23 mouse cellular contexts compared by ENCODE assay signal in genomic region chr3:121021126-121021848, GRCm38 (mm10).
DNase-seq lines count a peak whose midpoint lies in the region; ATAC-seq and TF ChIP-seq lines count a peak whose summit lies in the region.
"Had no signal": no experiment of that assay in that cellular context is flagged by ENCODE, and none has a peak within 500 bp of the region (broad histone marks: within the 10 kb centered on the region; RNA-seq: fewer than 3 reads in every experiment).

No protein-coding gene starts in this region.

- no peaks in the 10 kb centered on the region for H3K4me1 ChIP-seq in forebrain, postnatal 0 days (ENCODE audit: insufficient read depth)
- peaks cover 4% of the 10 kb centered on the region; the same call in 1 of the 2 replicates for H3K4me1 ChIP-seq in forebrain, embryonic 14.5 days (ENCODE audit: control insufficient read depth, insufficient read depth, low read length)
- H3K4me1 ChIP-seq in kidney, embryonic 15.5 days = no peaks in the 10 kb centered on the region
- H3K4me1 ChIP-seq in kidney, adult 2 months (ENCODE audit: control insufficient read depth, insufficient read depth, low read length) = no peaks in the 10 kb centered on the region
- no peaks in the 10 kb centered on the region for H3K4me1 ChIP-seq in neural tube, embryonic 14.5 days (ENCODE audit: control insufficient read depth, insufficient read depth, low read length)
- no peaks in the 10 kb centered on the region for H3K4me1 ChIP-seq in neural tube, embryonic 15.5 days
- H3K4me1 ChIP-seq in hindbrain, postnatal 0 days (ENCODE audit: insufficient read depth, low read length) = no peaks in the 10 kb centered on the region
- H3K4me1 ChIP-seq: heart, embryonic 13.5 days; limb, embryonic 15.5 days; liver, embryonic 15.5 days had no signal

- 85% methylated on average over 4 of the region's 4 CpGs for WGBS in forebrain, postnatal 0 days
- 77% methylated on average over 4 of the region's 4 CpGs for WGBS in forebrain, embryonic 14.5 days
- WGBS in kidney, embryonic 15.5 days = 86% methylated on average over 4 of the region's 4 CpGs
- 81% methylated on average over 4 of the region's 4 CpGs for WGBS in kidney, adult 2 months
- WGBS in neural tube, embryonic 14.5 days = 83% methylated on average over 4 of the region's 4 CpGs
- 82% methylated on average over 4 of the region's 4 CpGs for WGBS in neural tube, embryonic 15.5 days
- WGBS in hindbrain, postnatal 0 days = 77% methylated on average over 4 of the region's 4 CpGs

- DNase-seq in forebrain, postnatal 0 days = no peak
- no peak for DNase-seq in forebrain, embryonic 14.5 days (ENCODE audit: low spot score)
- DNase-seq in kidney, adult 2 months = no peak
- no peak for DNase-seq in hindbrain, postnatal 0 days (ENCODE audit: low spot score)
- no peak for DNase-seq in left cerebral cortex, adult 11 months (ENCODE audit: low spot score)
- DNase-seq: adrenal gland, postnatal 25 days; B cell, adult 2 months; cerebellum, adult 11 months; cerebellum, postnatal 14 days; gastrocnemius, adult 2 months; kidney, postnatal 10 days; layer of hippocampus, postnatal 36 days; thymus, postnatal 36 days had no signal

- no peak overlapping the region for H3K4me3 ChIP-seq in forebrain, postnatal 0 days (ENCODE audit: low read depth, low read length)
- H3K4me3 ChIP-seq in forebrain, embryonic 14.5 days (ENCODE audit: low read depth, low read length) = no peak overlapping the region
- H3K4me3 ChIP-seq in kidney, embryonic 15.5 days (replicated peaks) = no peak overlapping the region
- H3K4me3 ChIP-seq in kidney, adult 2 months (ENCODE audit: insufficient read depth, low read depth, low read length) = no peak overlapping the region
- H3K4me3 ChIP-seq in neural tube, embryonic 14.5 days (ENCODE audit: low read depth, low read length) = no peak overlapping the region
- no peak overlapping the region for H3K4me3 ChIP-seq in neural tube, embryonic 15.5 days (replicated peaks)
- no peak overlapping the region for H3K4me3 ChIP-seq in hindbrain, postnatal 0 days (ENCODE audit: low read length)
- H3K4me3 ChIP-seq: gastrocnemius, adult 2 months; heart, embryonic 13.5 days; layer of hippocampus, adult 2 months; limb, embryonic 15.5 days; liver, embryonic 15.5 days; neural tube, embryonic 12.5 days had no signal

- no peak for TF ChIP-seq CTCF in forebrain, postnatal 0 days (IDR thresholded peaks at IDR 0.05; ENCODE audit: low read depth)
- TF ChIP-seq CTCF in kidney, adult 2 months (conservative IDR thresholded peaks at IDR 0.05; ENCODE audit: insufficient read depth, insufficient read length, low read depth, low read length) = no peak
- TF ChIP-seq CTCF in hindbrain, postnatal 0 days (IDR thresholded peaks at IDR 0.05; ENCODE audit: low read depth) = no peak

- H3K9ac ChIP-seq in forebrain, postnatal 0 days = no peak overlapping the region
- no peak overlapping the region for H3K9ac ChIP-seq in forebrain, embryonic 14.5 days (ENCODE audit: low read length)
- no peak overlapping the region for H3K9ac ChIP-seq in kidney, embryonic 15.5 days
- no peak overlapping the region for H3K9ac ChIP-seq in neural tube, embryonic 14.5 days (replicated peaks; ENCODE audit: low read depth, low read length)
- no peak overlapping the region for H3K9ac ChIP-seq in neural tube, embryonic 15.5 days (replicated peaks)
- no peak overlapping the region for H3K9ac ChIP-seq in hindbrain, postnatal 0 days (replicated peaks; ENCODE audit: low read length)
- H3K9ac ChIP-seq: heart, embryonic 13.5 days; limb, embryonic 15.5 days; liver, embryonic 15.5 days; neural tube, embryonic 12.5 days had no signal

- no peak overlapping the region for H3K4me2 ChIP-seq in forebrain, postnatal 0 days (ENCODE audit: low read depth)
- H3K4me2 ChIP-seq in forebrain, embryonic 14.5 days (ENCODE audit: low read length) = no peak overlapping the region
- H3K4me2 ChIP-seq in kidney, embryonic 15.5 days = no peak overlapping the region
- no peak overlapping the region for H3K4me2 ChIP-seq in neural tube, embryonic 14.5 days (ENCODE audit: low read depth, low read length)
- no peak overlapping the region for H3K4me2 ChIP-seq in neural tube, embryonic 15.5 days
- H3K4me2 ChIP-seq in hindbrain, postnatal 0 days (ENCODE audit: low read depth, low read length) = no peak overlapping the region
- H3K4me2 ChIP-seq: heart, embryonic 13.5 days; limb, embryonic 15.5 days; liver, embryonic 15.5 days; neural tube, embryonic 12.5 days had no signal

- H3K27ac ChIP-seq in forebrain, postnatal 0 days (ENCODE audit: low read depth, low read length) = no peak overlapping the region
- H3K27ac ChIP-seq in forebrain, embryonic 14.5 days (ENCODE audit: low read depth, low read length) = no peak overlapping the region
- H3K27ac ChIP-seq in kidney, embryonic 15.5 days = no peak overlapping the region
- no peak overlapping the region for H3K27ac ChIP-seq in kidney, adult 2 months (ENCODE audit: insufficient read depth, low read depth, low read length)
- no peak overlapping the region for H3K27ac ChIP-seq in neural tube, embryonic 14.5 days (ENCODE audit: low read depth, low read length)
- no peak overlapping the region for H3K27ac ChIP-seq in neural tube, embryonic 15.5 days (replicated peaks)
- H3K27ac ChIP-seq in hindbrain, postnatal 0 days = no peak overlapping the region
- H3K27ac ChIP-seq: gastrocnemius, adult 2 months; heart, embryonic 13.5 days; layer of hippocampus, adult 2 months; limb, embryonic 15.5 days; liver, embryonic 15.5 days; neural tube, embryonic 12.5 days had no signal

- peak; percentile 29; the same call in 1 of the 2 replicates for ATAC-seq in forebrain, postnatal 0 days
- no peak for ATAC-seq in forebrain, embryonic 14.5 days
- peak; percentile 58 for ATAC-seq in kidney, embryonic 15.5 days (replicated peaks; ENCODE audit: low FRiP score)
- ATAC-seq in neural tube, embryonic 14.5 days (ENCODE audit: low read depth) = peak; percentile 31; the same call in 1 of the 2 replicates
- ATAC-seq in neural tube, embryonic 15.5 days (ENCODE audit: low FRiP score) = no peak
- 0 out of 2 replicates have a peak, but pooled peaks have one; percentile 32 for ATAC-seq in hindbrain, postnatal 0 days
- ATAC-seq: intestine, postnatal 0 days; lung, postnatal 0 days had no signal

- H3K36me3 ChIP-seq in forebrain, postnatal 0 days (ENCODE audit: insufficient read depth) = no peaks in the 10 kb centered on the region
- H3K36me3 ChIP-seq in forebrain, embryonic 14.5 days (ENCODE audit: control insufficient read depth, insufficient read depth, low read length) = no peaks in the 10 kb centered on the region
- no peaks in the 10 kb centered on the region for H3K36me3 ChIP-seq in kidney, embryonic 15.5 days
- H3K36me3 ChIP-seq in kidney, adult 2 months (ENCODE audit: control insufficient read depth, insufficient read depth, low read length) = no peaks in the 10 kb centered on the region
- H3K36me3 ChIP-seq in neural tube, embryonic 14.5 days (ENCODE audit: control insufficient read depth, insufficient read depth, low read length) = no peaks in the 10 kb centered on the region
- H3K36me3 ChIP-seq in neural tube, embryonic 15.5 days = no peaks in the 10 kb centered on the region
- H3K36me3 ChIP-seq in hindbrain, postnatal 0 days (ENCODE audit: insufficient read depth, low read length) = no peaks in the 10 kb centered on the region
- H3K36me3 ChIP-seq: heart, embryonic 13.5 days; limb, embryonic 15.5 days; liver, embryonic 15.5 days; neural tube, embryonic 12.5 days had no signal

- no peak for TF ChIP-seq POLR2A in kidney, adult 2 months (IDR thresholded peaks at IDR 0.05; ENCODE audit: low read depth, low read length)

- no peaks in the 10 kb centered on the region for H3K27me3 ChIP-seq in forebrain, postnatal 0 days (ENCODE audit: insufficient read depth, low read length)
- H3K27me3 ChIP-seq in forebrain, embryonic 14.5 days (replicated peaks; ENCODE audit: control insufficient read depth, insufficient read depth, low read length) = no peaks in the 10 kb centered on the region
- H3K27me3 ChIP-seq in kidney, embryonic 15.5 days = no peaks in the 10 kb centered on the region
- no peaks in the 10 kb centered on the region; the same call in 1 of the 2 replicates for H3K27me3 ChIP-seq in kidney, adult 2 months (replicated peaks; ENCODE audit: control insufficient read depth, insufficient read depth, low read length)
- no peaks in the 10 kb centered on the region for H3K27me3 ChIP-seq in neural tube, embryonic 14.5 days (ENCODE audit: control insufficient read depth, insufficient read depth, low read length)
- no peaks in the 10 kb centered on the region for H3K27me3 ChIP-seq in neural tube, embryonic 15.5 days (replicated peaks)
- no peaks in the 10 kb centered on the region for H3K27me3 ChIP-seq in hindbrain, postnatal 0 days (ENCODE audit: insufficient read depth, low read length)
- H3K27me3 ChIP-seq: heart, embryonic 13.5 days; limb, embryonic 15.5 days; liver, embryonic 15.5 days; neural tube, embryonic 12.5 days had no signal

- no peaks in the 10 kb centered on the region for H3K9me3 ChIP-seq in forebrain, postnatal 0 days (ENCODE audit: low read length)
- H3K9me3 ChIP-seq in forebrain, embryonic 14.5 days (replicated peaks; ENCODE audit: control insufficient read depth, low read length) = no peaks in the 10 kb centered on the region
- H3K9me3 ChIP-seq in kidney, embryonic 15.5 days (replicated peaks) = no peaks in the 10 kb centered on the region
- no peaks in the 10 kb centered on the region for H3K9me3 ChIP-seq in neural tube, embryonic 14.5 days (ENCODE audit: control insufficient read depth, low read length)
- no peaks in the 10 kb centered on the region for H3K9me3 ChIP-seq in neural tube, embryonic 15.5 days (replicated peaks)
- no peaks in the 10 kb centered on the region for H3K9me3 ChIP-seq in hindbrain, postnatal 0 days (ENCODE audit: low read length)
- H3K9me3 ChIP-seq: heart, embryonic 13.5 days; limb, embryonic 15.5 days; liver, embryonic 15.5 days; neural tube, embryonic 12.5 days had no signal

Comparison
In these comparisons a context has a peak if more than half of its experiments do, and no peak if none do; other contexts are left out.
1. ATAC-seq: peak in forebrain, postnatal 0 days (single experiment), kidney, embryonic 15.5 days (single experiment), neural tube, embryonic 14.5 days (single experiment) and hindbrain, postnatal 0 days (single experiment); none in forebrain, embryonic 14.5 days (single experiment) and neural tube, embryonic 15.5 days (single experiment).